Mouse (Mus musculus) forebrain, embryonic 16.5 days (tissue): ENCODE measurements around the gene Gm43518. TPM values are rescaled to one million over a fixed set of nuclear protein-coding genes. Genes with fewer than 3 reads are reported as not detected.

Source experiments
- ATAC-seq: fragments of 200-750 bp; cut with Nextera tagmentation; 2 replicates; pipeline ENCODE4 v1.8.0; 2017; ENCODE audit warnings: mild to moderate bottlenecking, moderate library complexity
- H3K27ac ChIP-seq: fragments of 300-500 bp; sonication (generic); 2 replicates; pipeline ENCODE4 v1.5.1; 2014; ENCODE audit warnings: low read length, control low read depth
- H3K27me3 ChIP-seq: fragments of 300-500 bp; sonication (generic); replicated peaks from 2 replicates; pipeline ENCODE4 v1.6.1; 2014; ENCODE audit warnings: low read length; ENCODE audit not compliant: control insufficient read depth, insufficient read depth
- H3K36me3 ChIP-seq: fragments of 300-500 bp; sonication (generic); 2 replicates; pipeline ENCODE4 v1.6.1; 2014; ENCODE audit not compliant: control insufficient read depth, insufficient read depth
- H3K4me1 ChIP-seq: fragments of 300-500 bp; sonication (generic); replicated peaks from 2 replicates; pipeline ENCODE4 v1.6.1; 2014; ENCODE audit warnings: low read length; ENCODE audit not compliant: control insufficient read depth, insufficient read depth
- H3K4me2 ChIP-seq: fragments of 300-500 bp; sonication (generic); 2 replicates; pipeline ENCODE4 v1.6.1; 2014; ENCODE audit warnings: mild to moderate bottlenecking, low read length, control low read depth
- H3K4me3 ChIP-seq: fragments of 300-500 bp; sonication (generic); replicated peaks from 2 replicates; pipeline ENCODE4 v1.5.1; 2014; ENCODE audit warnings: mild to moderate bottlenecking, low read length, control low read depth
- H3K9ac ChIP-seq: fragments of 300-500 bp; sonication (generic); replicated peaks from 2 replicates; pipeline ENCODE4 v1.6.1; 2014; ENCODE audit warnings: low read depth, low read length, control low read depth
- H3K9me3 ChIP-seq: fragments of 300-500 bp; sonication (generic); 2 replicates; pipeline ENCODE4 v1.6.1; 2016; ENCODE audit warnings: low read length; ENCODE audit not compliant: control insufficient read depth
- WGBS: fragments of 180-500 bp; shearing (Covaris S2); extraction: QIAGEN DNeasy Blood & Tissue Kit; methylation state at CpG from one replicate; pipeline ENCODE4 v1.1.7; 2014; 5-methylcytosine and 5-hydroxymethylcytosine counted together
- polyA plus RNA-seq: library from polyadenylated mRNA; unstranded; fragments of >200 nt; fragmentation: Nextera tagmentation; extraction: Ambion mirVana; gene quantifications from 2 replicates; pipeline ENCODE4 v1.2.1, GENCODE M21; 2015

Gene Gm43518
- polyA plus RNA-seq, 1 experiment from 2014 or later, result 2.4 TPM

GRCm38 (mm10) chr5:123893520-123893919 lies 33.7 kb upstream of the Gm43518 start:
- Histone ChIP-seq H3K36me3 (no peaks in the 10 kb centered on the region), H3K4me3 (no peak overlapping the region), H3K27me3 (no peaks in the 10 kb centered on the region), H3K27ac (no peak overlapping the region), H3K4me2 (no peak overlapping the region), H3K9me3 (no peaks in the 10 kb centered on the region), H3K9ac (no peak overlapping the region), H3K4me1 (no peaks in the 10 kb centered on the region)
- ATAC-seq, result no peak
- 94% methylated on average over 5 of the region's 5 CpGs for WGBS

DNA sequence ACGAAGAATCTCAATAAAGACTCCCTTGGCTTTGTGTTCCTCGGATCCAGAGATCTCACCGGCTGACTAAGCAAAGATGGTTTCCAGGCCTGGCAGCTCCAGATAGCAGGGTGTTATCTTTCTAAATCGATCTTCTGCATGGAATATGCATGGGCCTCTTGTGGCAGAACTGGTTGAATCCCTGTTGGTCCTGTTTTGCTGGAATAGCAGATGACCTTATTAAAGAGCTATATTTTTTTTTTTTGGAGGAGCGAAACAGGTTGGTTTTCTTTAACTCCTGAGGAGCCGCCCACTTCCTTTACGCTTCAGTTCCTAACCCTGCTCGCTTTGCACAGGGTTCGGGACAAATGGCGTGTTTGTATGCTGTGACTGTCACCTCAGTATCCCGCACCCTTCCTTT lies 30.8 kb upstream of the Gm43518 start:
- no peaks in the 10 kb centered on the region for H3K36me3 ChIP-seq
- H3K9me3 ChIP-seq, result no peaks in the 10 kb centered on the region
- H3K4me2 ChIP-seq, result no peak overlapping the region
- H3K4me3 ChIP-seq, result no peak overlapping the region
- H3K27ac ChIP-seq, result no peak overlapping the region
- no peaks in the 10 kb centered on the region for H3K27me3 ChIP-seq
- 87% methylated on average over 11 of the region's 11 CpGs for WGBS
- no peaks in the 10 kb centered on the region for H3K4me1 ChIP-seq
- H3K9ac ChIP-seq, result no peak overlapping the region
- ATAC-seq, result no peak

DNA sequence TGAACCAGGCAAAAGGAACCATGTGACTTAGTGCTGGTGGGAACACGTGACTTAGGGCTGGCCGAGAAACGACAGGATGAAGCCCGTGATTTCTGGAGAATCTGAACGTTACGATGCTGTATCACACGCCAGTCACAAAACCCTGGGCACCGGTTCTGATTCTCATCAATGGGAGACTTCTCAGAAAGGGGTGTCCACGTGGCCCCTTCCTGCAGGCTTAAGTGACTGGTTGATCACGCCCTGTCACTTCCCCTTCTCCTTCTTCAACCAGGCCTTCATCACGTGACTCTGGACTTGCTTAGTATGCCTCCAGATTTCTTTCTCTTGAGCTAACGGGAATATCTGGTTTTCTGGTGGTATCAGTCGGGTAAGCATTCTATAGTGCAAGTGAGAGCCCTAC lies 29.9 kb upstream of the Gm43518 start:
- no peak for ATAC-seq
- no peak overlapping the region for H3K4me2 ChIP-seq
- H3K27me3 ChIP-seq, result no peaks in the 10 kb centered on the region
- no peaks in the 10 kb centered on the region for H3K9me3 ChIP-seq
- H3K36me3 ChIP-seq, result no peaks in the 10 kb centered on the region
- no peak overlapping the region for H3K9ac ChIP-seq
- H3K27ac ChIP-seq, result no peak overlapping the region
- WGBS, result 80% methylated on average over 13 of the region's 13 CpGs
- no peaks in the 10 kb centered on the region for H3K4me1 ChIP-seq
- H3K4me3 ChIP-seq, result no peak overlapping the region

- peaks cover 15% of the 10 kb centered on the region for H3K4me1 ChIP-seq
- H3K9me3 ChIP-seq, result no peaks in the 10 kb centered on the region
- no peak overlapping the region for H3K4me3 ChIP-seq
- no peaks in the 10 kb centered on the region for H3K27me3 ChIP-seq
- WGBS, result 71% methylated on average over 11 of the region's 11 CpGs
- H3K9ac ChIP-seq, result no peak overlapping the region
- H3K27ac ChIP-seq, result no peak overlapping the region
- H3K36me3 ChIP-seq, result no peaks in the 10 kb centered on the region
- ATAC-seq, result no peak
- no peak overlapping the region for H3K4me2 ChIP-seq
Observed at GRCm38 (mm10) chr5:123904059-123904672, 23.1 kb upstream of the Gm43518 start.

- peak overlapping the region; percentile 54 for H3K4me2 ChIP-seq
- 68% methylated on average over 17 of the region's 17 CpGs for WGBS
- peaks cover 15% of the 10 kb centered on the region for H3K4me1 ChIP-seq
- H3K4me3 ChIP-seq, result peak overlapping the region; percentile 87
- peak overlapping the region; percentile 50 for H3K9ac ChIP-seq
- H3K27ac ChIP-seq, result no peak overlapping the region; the same call in 1 of the 2 replicates
- no peak for ATAC-seq
- H3K36me3 ChIP-seq, result no peaks in the 10 kb centered on the region; the same call in 1 of the 2 replicates
- H3K27me3 ChIP-seq, result no peaks in the 10 kb centered on the region
- H3K9me3 ChIP-seq, result no peaks in the 10 kb centered on the region
Observed at GRCm38 (mm10) chr5:123906146-123906975, 20.9 kb upstream of the Gm43518 start.

- H3K4me2 ChIP-seq, result peak within 1 kb of the TSS; percentile 95
- H3K36me3 ChIP-seq, result no peaks in the 10 kb centered on the region; the same call in 1 of the 2 replicates
- peak within 1 kb of the TSS; percentile 87 for H3K4me3 ChIP-seq
- no peaks in the 10 kb centered on the region for H3K9me3 ChIP-seq
- H3K9ac ChIP-seq, result peak within 1 kb of the TSS; percentile 98
- peak within 1 kb of the TSS; percentile 89 for H3K27ac ChIP-seq
- WGBS, result under 1% methylated on average over 59 of the region's 61 CpGs
- ATAC-seq, result peak; percentile 94
- H3K4me1 ChIP-seq, result peaks cover 15% of the 10 kb centered on the region
- H3K27me3 ChIP-seq, result no peaks in the 10 kb centered on the region
Observed at GRCm38 (mm10) chr5:123906976-123907630, 20.1 kb upstream of the Gm43518 start, which contains the start of gene Denr. TSS of gene Denr (plus strand) at chr5:123907175.

- peaks cover 15% of the 10 kb centered on the region for H3K4me1 ChIP-seq
- H3K27ac ChIP-seq, result peak overlapping the region; percentile 89
- WGBS, result 2% methylated on average over 10 of the region's 10 CpGs
- peak overlapping the region; percentile 98 for H3K9ac ChIP-seq
- H3K4me2 ChIP-seq, result peak overlapping the region; percentile 95
- H3K36me3 ChIP-seq, result no peaks in the 10 kb centered on the region; the same call in 1 of the 2 replicates
- H3K9me3 ChIP-seq, result no peaks in the 10 kb centered on the region
- no peaks in the 10 kb centered on the region for H3K27me3 ChIP-seq
- peak overlapping the region; percentile 87 for H3K4me3 ChIP-seq
- ATAC-seq, result no peak
Observed at GRCm38 (mm10) chr5:123907631-123907977, 19.6 kb upstream of the Gm43518 start.

DNA sequence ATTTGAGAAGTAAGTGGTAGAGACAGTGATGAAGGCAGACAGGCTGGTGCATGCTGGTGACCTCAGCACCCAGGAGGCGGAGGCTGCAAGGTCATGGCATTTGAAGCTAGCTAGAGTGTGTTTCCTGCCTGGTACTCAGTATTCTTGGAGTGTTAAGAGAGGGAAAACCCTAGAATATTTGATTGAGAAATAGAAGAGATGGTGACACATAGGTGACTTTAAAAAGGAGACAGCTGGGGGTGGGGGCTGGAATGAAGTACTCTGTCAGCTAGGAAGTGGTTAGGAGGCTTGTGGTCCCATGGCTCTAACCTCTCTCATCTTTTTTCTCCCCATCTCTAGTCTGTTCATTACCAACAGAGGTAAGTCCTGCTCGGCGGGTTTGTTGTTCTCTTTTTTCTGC lies 12.4 kb upstream of the Gm43518 start:
- Histone ChIP-seq H3K9me3 (no peaks in the 10 kb centered on the region), H3K36me3 (peaks cover 11% of the 10 kb centered on the region)
- WGBS, result 100% methylated on average over 3 of the region's 3 CpGs

DNA sequence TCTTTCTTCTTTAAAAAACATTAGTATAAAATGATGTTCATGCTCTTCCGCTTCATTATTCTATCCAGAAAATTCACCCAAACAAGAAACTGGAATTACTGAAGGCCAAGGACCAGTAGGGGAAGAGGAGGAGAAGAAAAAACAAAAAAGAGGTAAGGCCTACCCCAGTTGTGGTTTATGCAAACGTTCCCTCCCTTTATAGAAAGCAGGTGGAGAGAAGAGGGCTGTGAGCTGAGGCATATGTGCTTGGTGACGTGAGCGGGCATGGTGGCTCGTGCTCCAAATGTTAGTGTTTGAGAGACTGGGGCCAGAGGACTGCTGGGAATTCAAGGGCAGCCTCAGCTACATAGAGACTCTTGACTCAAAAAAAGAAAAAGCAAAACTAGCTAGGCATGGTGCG lies 5.1 kb upstream of the Gm43518 start:
- H3K27me3 ChIP-seq, result no peaks in the 10 kb centered on the region
- H3K4me3 ChIP-seq, result no peak overlapping the region
- no peak overlapping the region for H3K4me2 ChIP-seq
- peaks cover 39% of the 10 kb centered on the region for H3K36me3 ChIP-seq
- 92% methylated on average over 6 of the region's 6 CpGs for WGBS
- H3K9ac ChIP-seq, result no peak overlapping the region
- no peaks in the 10 kb centered on the region for H3K4me1 ChIP-seq
- H3K9me3 ChIP-seq, result no peaks in the 10 kb centered on the region
- no peak for ATAC-seq
- no peak overlapping the region for H3K27ac ChIP-seq

More for the DNA sequence above, 12.4 kb upstream of the Gm43518 start:
- Histone ChIP-seq H3K27ac (no peak overlapping the region), H3K9ac (no peak overlapping the region), H3K27me3 (no peaks in the 10 kb centered on the region), H3K4me2 (no peak overlapping the region), H3K4me3 (no peak overlapping the region), H3K4me1 (no peaks in the 10 kb centered on the region)
- no peak for ATAC-seq
